Mouse (Mus musculus) kidney, postnatal 14 days (tissue): ENCODE results near the gene Gm20388.
"Not testable (repeated sequence)": the region's sequence is repeated elsewhere in the genome, so short reads cannot be mapped to it uniquely, and the experiment has no call there.

Source experiments
- DNase-seq: peaks from one replicate; pipeline ENCODE4 v3.0.0; 2022; ENCODE audit warnings: mixed read lengths

The Gm20388 gene

DNA sequence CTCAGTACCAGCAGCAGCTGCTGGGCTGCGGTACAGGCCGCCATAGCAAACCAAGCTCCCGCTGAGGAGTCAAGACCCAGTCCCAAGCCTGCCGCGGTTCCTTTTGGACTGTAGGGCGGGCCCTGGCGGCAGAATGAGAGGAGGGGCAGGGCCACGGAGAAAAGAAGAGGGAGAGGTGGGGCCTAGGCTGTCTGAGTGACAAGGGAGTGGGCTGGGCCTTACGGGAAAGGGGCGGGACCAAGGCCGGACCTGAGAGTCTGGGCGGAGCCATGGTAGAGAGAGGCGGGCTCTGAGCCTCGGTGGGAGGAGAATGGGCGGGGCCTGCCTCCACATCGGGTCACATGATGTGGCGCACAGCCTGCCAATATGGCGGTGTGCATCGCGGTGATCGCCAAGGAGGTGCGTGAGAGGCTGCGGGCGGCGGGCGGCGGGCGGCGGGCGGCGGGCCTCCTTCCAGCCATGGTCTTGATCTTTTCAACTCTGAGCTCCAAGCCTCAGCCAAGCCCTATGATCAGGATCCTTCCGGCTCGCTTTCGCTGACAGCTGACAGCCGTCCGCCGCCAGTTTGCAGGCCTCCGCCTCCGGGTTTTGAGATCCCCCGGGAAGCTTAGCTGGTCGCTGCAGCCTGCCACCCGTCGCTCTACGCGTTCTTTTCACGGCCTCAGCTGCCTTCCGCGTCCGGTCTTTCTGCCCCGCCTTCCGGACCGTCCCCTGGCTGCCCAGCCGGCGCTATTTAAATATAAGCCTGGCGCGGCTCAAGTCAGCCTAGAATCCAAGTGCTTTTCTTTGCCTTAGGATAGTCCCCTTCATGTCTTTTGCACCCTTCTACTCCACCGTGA lies 2700.9 kb downstream of the Gm20388 start, which contains the start of the genes Galns and Trappc2l:
Gene Galns, minus strand, starts transcription at position 169 of the 839 bp plus-strand sequence.
Gene Trappc2l, plus strand, starts transcription at position 346 of the 839 bp plus-strand sequence.
- DNase-seq = peak; percentile 97

DNA sequence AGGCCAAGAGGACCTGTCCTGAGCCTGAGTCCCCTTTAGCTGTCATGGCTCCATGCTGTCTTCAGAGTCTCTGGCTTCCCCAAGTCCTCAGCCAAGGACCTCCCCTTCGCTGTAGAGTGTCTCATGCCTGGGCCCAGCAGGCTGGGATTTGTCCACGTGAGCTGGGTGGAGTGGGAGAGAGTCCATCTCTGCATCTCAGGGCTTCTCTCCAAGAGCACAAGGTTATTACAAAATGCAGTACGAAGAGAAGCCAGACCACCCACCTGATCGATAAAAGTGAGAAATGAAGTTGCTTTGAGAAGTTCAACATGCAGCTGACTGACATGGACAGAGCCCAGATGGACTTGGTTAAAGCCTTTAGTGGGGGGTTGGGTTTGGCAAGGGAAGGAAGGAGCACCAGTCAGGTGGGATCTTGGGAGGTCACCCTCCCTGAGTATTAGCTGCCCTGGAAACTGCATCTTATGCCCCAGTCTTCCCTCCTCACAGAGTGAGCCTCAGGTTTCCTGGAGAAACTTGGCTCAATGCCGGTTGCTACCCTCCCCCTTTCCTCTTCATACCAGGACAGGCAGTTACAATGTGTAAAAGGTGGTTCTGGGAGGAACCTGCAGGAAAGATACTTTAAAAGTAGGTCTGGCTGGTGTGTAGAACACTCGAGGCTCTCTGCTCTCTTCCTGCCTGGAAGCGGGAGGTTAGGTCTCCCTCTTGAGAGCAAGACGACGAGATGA lies 2705.7 kb downstream of the Gm20388 start:
- no peak for DNase-seq

DNA sequence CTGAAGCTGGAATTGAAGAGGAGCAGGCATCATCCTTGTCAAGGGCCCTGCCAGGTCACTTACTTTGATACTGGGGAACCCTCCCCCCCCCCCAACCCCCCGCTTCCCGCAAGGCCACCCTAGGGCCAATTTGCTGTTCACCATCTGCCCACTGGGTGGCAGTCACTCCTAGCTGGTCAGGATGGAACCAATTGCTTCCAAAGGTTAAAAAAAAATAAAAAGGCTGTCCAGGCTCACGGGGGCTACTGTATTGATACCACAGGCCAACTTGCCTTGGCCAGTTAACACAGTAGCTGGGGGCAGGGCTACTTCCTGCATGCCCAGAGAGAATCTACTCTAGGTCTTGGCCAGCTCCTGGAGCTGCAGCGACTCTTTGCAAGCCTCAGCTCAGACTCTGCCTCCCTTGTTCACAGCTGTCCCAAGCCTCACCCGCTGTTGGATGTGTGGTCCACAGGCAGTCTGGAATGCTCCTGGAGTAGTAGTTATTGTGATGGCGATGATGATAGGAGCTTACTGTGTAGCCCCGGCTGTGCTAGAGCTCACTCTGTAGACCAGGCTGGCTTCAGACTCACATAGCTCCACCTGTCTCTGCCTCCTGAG lies 2707.4 kb downstream of the Gm20388 start:
- DNase-seq = peak; percentile 88

DNA sequence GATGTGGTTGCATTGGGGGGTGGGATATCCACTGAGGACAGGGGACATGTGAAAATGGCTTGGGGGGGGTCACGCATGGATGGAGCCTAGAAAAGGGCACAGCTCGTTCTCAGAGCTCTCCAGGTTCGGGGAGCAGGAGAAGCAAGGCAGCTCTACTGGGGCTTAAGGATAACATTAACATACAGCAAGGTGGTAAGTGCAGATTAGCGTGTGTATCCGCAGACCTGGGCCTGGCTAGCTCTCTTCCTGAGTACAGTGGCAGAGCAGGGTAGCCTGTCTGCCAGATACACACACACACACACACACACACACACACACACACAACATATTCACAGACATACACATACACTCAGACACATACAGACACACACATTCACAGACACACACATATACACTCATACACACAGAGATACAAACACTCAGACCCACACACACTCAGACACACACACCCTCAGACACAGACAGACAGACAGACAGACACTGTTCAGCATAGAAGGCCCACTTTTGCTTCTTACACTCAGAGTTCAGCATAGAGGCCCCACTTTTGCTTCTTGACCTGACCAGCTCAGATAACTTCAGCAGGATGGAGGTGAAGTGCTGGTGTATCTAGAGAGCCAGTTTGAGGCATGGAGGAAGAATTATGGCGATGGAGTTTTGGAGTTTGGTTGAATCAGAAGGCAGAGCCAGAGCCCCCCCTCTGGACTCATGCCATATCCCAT lies 2708.2 kb downstream of the Gm20388 start:
- DNase-seq = no peak

DNA sequence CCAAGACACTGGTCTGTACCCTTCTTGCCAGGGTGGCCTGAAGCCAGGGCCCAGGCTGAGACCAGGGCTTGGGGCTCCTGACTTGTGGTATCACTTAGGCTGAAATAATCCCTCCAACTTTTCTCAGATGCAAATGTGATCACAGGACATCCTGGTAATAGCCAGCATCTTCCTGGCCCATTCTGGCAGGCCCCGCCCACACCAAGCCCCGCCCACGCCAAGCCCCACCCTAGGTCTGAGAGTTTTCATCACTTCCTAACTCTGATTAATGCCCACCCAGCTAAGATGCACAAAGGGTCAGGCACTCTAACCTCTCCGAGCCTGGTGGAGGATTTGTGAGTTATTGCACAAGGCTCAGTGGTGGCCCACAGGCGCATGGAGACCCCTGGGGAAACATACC lies 2709.8 kb downstream of the Gm20388 start:
- no peak for DNase-seq

DNA sequence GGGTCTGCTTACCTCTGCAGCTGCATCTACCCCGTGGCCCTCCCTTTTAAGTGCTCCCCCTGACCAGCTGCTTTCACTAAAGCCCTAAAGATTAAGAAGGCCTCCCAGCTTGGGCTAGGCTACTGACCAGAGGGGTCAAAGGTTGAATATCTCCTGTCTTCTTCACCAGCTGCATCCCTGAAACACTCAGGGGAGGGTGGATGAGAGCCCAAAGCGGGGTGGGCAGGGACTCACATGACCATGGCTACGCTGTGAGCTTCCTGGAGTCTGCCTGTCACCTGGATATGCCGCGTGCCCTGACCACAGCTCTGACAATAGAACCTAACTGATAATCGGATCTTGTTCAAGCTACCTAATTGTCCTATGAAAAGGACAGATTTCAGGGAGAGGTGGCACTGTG lies 2712.1 kb downstream of the Gm20388 start, which contains the start of gene Pabpn1l:
Gene Pabpn1l, minus strand, starts transcription at position 13 of the 400 bp plus-strand sequence.
- DNase-seq = no peak

DNA sequence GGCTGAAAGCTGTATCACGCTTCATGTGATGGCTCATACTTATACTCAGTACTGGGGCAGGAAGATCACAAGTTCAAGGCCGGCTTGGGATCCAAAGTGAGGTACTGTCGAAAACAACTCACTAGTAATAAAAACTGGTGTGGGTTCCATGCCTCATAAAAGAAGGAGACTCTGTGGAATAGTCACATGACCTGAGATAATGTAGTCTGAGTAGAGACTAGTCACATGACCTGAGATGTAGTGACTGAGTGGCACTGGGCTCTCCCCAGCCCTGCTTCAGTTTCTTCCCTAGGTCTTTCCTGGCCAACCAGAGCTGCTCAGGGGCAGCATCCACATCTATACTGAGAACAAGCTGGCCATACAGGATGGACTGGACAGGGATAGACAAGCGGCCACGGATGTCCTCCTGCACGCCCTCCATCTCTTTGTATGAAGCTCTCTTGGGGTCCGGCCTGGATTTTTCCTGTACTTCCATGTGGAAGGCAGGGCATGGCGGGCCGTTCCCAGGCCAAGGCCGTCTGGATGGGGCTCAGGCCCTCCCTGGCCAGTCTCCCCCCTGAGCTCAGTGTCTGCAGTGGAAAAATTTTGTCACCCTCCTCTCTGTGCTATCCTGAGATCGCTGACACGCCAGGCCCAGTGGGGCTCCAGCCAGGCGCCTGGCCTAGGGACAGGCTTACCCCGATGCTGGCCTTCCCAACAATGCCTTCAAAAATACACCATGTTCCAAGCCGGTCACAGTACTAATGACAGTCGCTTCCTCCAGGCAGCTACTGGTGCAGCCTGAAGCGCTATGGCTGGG lies 2713.4 kb downstream of the Gm20388 start:
- no peak for DNase-seq

DNA sequence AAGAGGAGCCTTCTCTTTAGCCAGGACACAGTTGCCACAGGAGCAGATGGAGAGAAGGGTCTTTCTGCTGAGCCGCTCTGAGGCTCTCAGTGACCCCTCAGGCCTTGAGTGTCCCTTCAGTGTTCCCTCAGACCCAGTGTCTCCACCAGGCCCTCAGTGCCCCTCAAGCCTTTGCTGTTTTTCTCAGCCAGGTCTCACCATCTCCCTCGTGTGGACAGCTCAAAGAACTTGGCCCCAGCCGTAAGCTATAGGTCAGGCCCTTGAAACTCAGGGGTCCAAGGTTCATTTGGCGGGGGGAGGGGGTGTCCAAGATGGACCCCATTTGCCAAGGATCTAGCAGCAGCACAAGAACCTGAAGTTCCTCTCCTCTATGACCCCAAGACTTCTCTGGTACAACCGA lies 2714.0 kb downstream of the Gm20388 start:
- DNase-seq = no peak

DNA sequence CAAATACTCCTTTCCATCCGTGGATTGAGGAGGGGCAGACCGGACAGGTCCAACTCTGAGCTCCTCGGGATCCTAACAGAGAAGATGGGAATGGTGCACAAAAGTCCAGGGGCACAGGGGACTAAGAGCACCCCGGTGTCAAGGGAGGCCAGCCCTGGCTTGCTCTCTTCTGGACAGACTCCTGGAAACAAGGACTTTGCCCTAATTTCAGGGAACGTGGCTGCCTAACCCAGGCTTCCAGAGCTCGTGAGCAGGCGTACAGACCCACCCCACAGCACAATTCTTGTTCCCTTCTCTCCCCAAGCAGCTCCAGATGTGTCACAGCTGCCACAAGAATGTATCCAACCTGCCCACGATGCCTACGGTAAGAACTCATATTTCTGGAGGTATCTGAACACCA lies 2715.2 kb downstream of the Gm20388 start:
- DNase-seq = no peak

DNA sequence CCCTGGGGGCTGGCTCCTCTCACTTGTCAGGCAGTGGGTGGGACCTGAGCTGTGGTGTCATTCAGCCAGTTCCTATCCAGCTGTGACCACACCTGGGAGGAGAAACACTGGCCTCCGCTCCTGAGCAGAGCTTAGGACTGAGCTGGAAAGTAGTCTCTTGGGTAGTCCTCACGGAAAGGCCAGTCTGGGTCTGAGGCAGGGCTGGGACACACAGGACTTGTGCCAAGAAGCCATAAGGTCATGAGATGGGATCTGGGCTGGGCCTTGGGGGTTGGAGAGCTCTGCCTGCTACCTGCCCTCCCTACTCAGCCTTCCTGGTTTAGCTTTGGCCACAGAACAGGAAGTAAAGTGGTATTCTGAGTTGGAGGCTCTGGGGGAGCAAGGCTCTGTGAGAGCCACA lies 2716.3 kb downstream of the Gm20388 start:
- no peak for DNase-seq

DNA sequence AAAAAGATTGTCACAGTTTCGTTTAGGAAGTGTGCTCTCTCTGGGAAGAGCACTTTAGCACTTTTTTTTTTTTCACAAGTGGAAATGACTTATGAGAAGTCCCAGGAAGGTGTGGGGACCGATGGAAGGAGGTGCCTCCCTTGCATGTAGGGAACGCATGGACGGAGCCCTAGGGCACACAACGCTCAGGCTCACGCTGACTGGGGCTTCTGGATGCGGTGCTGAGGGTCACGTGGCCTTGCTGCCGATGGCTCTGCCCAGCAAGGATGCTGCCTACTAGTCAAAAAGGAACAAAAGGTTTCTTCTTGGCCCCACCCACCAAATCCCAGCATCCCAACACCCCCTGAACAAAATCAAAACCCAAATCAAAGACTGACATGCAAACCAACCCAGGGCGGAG lies 2718.7 kb downstream of the Gm20388 start:
- no peak for DNase-seq

DNA sequence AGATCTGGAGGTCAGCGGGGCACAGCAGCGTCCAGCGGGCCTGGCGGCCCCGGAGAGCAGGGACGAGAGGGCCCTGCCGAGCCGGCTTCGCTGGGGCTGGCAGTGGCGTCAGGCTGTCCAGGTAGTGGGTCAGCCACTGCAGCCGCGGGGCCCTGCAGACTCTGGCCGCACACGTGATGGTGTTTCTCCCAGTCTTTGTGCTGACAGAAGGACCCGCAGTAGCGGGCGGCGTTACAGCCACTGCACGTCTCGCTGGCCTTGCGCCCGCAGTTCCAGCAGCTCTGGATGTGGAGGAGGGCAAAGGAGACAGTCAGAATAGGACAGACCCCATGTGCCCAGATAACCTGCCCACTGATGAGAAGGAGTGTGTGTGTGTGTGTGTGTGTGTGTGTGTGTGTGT lies 2720.1 kb downstream of the Gm20388 start:
- peak; percentile 53 for DNase-seq

DNA sequence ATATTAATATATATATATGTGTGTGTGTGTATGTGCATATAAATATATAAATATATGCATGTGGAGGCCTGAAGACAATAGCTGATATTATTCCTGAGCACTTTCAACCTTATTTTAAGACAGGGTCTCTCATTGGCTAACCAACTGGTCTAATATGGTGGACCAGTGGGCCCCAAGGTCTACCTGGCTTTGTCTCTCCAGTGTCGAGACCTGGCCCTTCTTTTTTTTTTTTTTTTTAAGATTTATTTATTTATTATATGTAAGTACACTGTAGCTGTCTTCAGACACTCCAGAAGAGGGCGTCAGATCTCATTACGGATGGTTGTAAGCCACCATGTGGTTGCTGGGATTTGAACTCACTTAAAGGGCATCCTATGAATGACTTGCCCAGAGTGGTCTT lies 2721.5 kb downstream of the Gm20388 start:
- not testable (repeated sequence) for DNase-seq

DNA sequence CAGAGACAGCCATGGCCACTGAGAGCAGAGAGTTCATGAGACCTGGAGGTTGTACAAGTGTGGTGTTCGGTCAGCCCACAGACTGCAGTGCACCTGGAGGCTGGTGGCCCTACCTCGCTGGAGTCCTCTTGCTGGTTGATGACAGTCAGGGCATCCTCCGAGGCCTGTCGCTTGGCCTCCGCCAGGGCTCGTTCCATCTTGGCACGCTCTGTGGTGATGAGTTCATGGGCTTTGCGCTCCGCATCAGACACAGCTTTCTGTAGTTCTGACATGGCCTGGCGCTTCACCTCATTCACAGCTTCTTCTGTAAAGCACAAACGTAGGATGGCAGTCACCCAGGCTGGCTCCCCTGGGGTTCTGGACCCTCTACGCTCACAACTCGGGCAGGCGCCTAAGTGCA lies 2722.6 kb downstream of the Gm20388 start:
- no peak for DNase-seq

DNA sequence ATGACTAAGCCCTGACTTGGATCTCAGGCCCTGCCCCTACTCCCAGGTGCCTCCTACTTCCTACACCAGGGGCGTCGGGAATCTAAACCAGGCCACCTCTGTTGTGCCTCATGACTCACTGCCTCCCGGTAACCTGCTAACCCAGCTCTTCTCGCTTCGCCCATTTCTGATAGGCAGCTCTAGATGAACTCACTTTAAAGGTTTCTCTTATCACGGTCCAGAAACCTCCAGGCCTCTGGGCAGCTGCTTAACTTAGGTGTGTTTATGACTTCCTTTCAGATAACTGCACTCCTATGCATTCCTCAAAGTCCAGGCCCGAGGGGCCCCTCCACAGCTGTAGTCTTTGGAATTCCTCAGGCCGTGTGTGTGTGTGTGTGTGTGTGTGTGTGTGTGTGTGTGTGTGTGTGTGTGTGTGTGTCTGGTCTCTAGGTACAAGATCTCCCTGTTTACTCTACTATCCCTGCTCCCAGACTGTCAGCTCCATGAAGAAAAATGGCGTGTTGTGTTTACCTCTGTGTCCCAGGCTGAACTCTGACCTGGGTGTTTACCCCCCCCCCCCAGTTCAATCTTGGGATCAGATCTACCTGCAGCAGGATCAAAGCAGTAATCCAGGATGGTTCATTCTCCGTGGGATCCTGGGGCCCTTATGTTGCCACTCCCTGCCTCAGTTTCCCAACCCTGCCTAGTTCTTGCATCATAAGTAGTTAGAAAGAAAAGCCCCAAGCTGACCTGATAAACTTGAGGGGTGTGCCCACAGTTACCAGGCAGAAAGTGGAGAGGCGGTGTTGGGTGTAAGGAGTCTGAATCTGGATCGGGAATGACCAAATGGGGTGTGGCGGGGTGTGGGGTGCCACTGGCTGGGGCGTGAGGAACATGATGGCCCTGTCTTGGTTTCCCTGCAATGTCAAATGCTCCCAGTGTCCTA lies 2725.5 kb downstream of the Gm20388 start:
- no peak for DNase-seq

DNA sequence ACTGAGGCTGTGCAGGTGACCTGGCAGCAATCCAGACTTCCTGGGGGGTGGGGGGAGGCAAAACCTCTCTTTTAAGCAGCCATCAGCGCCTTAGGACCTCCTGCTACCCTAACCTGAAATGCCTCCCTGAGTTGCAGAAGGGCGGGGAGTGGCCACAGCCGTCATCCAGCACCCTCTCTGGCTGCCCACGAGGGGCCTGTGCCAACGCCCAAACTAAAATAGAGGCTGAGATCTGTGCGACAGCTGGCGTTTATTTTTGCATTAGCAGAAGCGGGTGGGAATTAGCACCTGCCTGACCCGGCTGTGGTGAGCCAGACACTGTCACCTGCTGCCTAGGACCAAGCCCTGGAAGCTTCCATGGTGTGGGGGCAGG lies 2726.1 kb downstream of the Gm20388 start:
- no peak for DNase-seq

DNA sequence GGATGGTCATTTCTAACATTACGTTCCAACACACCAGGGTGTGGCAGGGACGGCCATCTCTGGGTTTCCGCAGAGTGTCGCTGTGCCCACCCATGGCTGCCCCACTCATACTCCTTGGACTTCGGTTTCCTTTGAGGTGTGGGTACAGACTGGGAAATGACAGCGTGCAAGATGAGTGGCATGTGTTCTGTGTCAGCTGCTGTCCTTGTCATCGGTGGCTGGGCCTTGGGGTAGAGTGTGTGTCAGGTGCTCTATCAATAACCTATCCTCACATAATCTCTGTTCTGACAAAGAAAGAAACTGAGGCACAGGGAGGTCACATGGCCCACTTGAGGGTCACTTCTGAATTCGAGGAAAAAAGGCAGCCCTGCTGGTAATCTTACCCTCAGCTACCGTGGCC lies 2726.6 kb downstream of the Gm20388 start:
- DNase-seq = no peak

DNA sequence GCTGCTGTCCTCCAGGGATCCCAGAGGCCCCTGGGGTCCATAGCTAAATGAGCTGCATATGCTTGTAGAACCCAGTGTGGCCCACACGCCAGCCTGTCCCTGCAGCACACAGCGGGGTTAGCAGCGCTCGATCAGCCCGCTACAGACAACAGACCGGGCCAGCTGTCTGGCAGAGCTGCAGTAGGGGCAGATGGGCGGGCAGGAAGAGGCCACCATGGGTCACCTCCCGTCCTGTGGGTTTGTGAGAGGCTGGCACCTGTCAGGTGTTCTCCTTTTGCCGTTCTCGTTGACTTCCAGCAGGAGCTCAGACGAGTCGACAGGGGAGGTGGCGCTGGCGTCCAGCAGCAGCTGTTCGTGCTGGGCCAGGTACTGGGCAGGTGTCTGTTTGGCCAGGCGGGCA lies 2728.0 kb downstream of the Gm20388 start:
- no peak for DNase-seq

DNA sequence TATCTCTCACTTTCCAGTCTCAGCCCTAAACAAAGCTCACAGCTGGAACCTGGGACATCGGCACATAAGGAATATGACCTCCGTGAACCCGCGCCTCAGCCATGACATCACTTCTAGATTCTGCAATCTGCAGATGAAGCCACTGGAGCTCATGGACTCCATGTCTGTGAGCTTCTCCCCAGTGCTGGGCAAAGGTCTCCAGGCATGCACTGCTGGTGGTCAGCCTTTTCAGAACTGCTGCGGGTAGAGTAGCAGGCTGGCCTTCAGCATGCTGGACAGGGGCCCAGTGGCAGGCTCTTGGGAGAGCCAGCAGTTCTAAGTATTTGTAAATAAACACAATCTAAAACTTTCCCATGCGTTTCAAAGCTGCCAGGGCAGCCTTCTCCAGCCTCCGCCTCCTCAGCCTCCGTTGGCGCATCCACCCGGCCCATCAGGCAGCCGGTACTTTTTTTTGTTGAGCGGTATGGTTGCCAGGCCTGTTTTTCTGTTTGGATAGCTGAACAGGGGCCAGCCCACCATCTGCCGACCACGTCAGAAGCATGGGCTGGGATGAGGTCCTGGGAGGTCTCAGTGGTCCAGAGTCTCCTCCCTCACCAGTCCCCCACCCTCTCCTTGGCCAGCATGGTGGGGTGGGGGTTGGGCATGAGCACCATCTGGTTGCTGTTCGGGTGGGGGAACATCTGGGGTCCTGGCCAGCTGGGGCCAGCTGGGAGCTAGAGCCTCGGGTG lies 2729.0 kb downstream of the Gm20388 start:
- DNase-seq = peak; percentile 68

DNA sequence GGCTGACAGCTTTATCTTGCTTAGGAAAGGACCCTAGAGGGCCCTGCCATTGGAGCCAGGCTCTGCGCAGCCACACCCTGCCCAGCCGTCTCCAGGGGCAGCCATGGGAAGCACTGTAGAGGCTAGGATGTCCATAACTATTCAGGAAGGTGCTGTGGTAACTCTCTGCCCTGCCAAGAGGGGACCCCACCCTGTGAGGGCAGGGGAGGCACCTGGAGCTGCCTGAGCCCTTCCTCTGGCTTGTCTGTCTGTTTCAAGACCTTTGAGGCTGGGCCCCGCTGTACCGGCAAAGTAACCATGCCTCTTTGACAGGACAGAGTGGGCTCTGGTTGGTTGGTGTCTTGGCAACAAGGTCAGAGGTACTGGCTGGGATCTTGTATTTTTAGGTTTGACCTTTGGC lies 2730.2 kb downstream of the Gm20388 start:
- DNase-seq = no peak
